Mouse (Mus musculus): ENCODE data around the gene Rcan2. TPM values are rescaled to one million over a fixed set of nuclear protein-coding genes. Genes with fewer than 3 reads are reported as not detected.
A peak's percentile ranks its signal among the peaks of the same experiment; 100 is the strongest.

Gene Rcan2
- polyA plus RNA-seq, 1 experiment from 2014 or later = 5.9 TPM

DNA sequence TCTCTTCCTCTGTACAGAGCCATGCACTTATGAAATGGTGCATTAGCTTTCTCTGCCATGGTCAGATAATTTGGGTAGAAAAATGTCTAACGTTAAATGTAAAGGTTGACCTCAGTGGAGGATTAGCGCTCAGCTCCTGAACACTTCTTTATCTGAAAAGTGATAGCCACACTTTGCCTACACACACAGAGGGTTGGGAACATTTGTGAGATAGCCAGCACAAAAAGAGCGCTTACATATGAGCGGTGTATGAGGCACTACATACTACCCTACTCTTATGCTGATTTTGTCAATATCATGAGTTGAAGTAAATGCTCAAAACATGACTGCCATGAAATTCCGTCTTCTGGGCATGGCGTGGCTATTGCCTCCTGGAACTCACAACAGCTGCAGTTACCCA, 196.9 kb downstream of the Rcan2 start:
- Histone ChIP-seq H3K4me3 (no peak overlapping the region), H3K27ac (no peak overlapping the region), H3K36me3 (no peaks in the 10 kb centered on the region), H3K27me3 (no peaks in the 10 kb centered on the region), H3K4me2 (no peak overlapping the region), H3K4me1 (no peaks in the 10 kb centered on the region), H3K9ac (no peak overlapping the region), H3K9me3 (no peaks in the 10 kb centered on the region)
- WGBS = 92% methylated on average over 6 of the region's 6 CpGs
- ATAC-seq (ENCODE audit: insufficient number of reproducible peaks, low FRiP score, low TSS enrichment, low read depth) = no peak

DNA sequence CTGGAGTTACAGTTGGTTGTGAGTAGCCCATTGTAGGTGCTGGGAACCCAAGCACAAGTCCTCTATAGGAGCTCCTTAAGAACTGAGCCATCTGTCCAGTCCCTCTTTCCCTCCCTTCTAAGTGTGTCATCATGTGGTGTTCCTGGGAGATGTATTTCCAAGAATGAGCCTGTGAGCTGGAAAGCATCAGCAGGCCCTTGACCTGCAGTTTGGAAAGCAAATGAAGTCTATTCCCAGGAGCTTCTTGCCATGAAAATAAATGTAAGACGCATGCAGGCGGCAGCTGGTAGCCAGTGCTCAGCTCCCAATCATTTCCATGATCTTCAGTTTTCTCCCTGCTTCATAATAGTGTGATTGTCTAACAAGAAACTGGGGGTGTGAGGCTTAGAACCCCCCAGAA, 203.2 kb downstream of the Rcan2 start:
- Histone ChIP-seq H3K9ac (no peak overlapping the region), H3K27ac (no peak overlapping the region), H3K9me3 (no peaks in the 10 kb centered on the region), H3K4me2 (no peak overlapping the region), H3K4me3 (no peak overlapping the region), H3K4me1 (no peaks in the 10 kb centered on the region), H3K27me3 (no peaks in the 10 kb centered on the region), H3K36me3 (no peaks in the 10 kb centered on the region)
- no peak for ATAC-seq (ENCODE audit: insufficient number of reproducible peaks, low FRiP score, low TSS enrichment, low read depth)
- 73% methylated on average over 2 of the region's 2 CpGs for WGBS

DNA sequence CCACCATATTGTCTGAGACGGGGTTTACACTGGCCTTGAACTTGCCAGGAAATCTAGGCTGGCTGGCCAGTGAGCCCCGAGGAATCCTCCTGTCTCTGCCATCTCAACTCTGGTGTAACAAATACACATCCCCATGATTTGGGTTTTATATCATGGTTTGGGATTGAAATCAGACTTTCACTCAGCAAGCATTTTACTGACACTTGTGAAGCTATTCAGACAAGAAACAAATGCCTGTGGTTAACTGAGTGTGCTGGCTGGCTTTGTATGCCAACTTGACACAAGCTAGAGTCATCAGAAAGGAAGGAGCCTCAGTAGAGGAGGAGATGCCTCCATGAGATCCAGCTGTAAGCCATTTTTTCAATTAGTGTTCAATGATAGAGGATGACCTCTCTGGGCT, 206.3 kb downstream of the Rcan2 start:
- H3K9me3 ChIP-seq = no peaks in the 10 kb centered on the region
- H3K27me3 ChIP-seq = no peaks in the 10 kb centered on the region
- no peaks in the 10 kb centered on the region for H3K36me3 ChIP-seq
- no peak for ATAC-seq (ENCODE audit: insufficient number of reproducible peaks, low FRiP score, low TSS enrichment, low read depth)
- H3K4me3 ChIP-seq = no peak overlapping the region
- 97% methylated on average over 2 of the region's 2 CpGs for WGBS
- H3K4me2 ChIP-seq = no peak overlapping the region
- no peaks in the 10 kb centered on the region for H3K4me1 ChIP-seq
- H3K27ac ChIP-seq = no peak overlapping the region
- no peak overlapping the region for H3K9ac ChIP-seq

DNA sequence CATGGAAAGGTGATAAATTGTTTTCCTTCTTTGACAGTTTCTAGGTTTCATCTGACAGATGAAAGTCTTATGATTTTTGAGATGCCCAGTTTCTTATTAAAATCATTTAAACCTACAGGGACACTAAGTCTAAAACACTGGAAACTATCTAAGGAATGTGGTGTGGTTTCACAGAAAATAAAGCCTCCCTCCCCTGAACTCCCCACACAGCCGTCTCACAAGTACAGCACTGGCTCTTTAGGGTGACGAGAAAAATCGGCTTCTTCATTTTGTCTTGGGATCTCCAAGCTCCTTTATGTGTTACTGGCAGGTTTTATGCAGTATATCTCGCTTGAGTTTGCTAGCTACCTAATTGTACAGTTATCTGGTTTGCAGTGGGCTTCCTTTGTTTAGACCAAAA, 210.8 kb downstream of the Rcan2 start:
- H3K36me3 ChIP-seq = no peaks in the 10 kb centered on the region
- no peaks in the 10 kb centered on the region for H3K9me3 ChIP-seq

DNA sequence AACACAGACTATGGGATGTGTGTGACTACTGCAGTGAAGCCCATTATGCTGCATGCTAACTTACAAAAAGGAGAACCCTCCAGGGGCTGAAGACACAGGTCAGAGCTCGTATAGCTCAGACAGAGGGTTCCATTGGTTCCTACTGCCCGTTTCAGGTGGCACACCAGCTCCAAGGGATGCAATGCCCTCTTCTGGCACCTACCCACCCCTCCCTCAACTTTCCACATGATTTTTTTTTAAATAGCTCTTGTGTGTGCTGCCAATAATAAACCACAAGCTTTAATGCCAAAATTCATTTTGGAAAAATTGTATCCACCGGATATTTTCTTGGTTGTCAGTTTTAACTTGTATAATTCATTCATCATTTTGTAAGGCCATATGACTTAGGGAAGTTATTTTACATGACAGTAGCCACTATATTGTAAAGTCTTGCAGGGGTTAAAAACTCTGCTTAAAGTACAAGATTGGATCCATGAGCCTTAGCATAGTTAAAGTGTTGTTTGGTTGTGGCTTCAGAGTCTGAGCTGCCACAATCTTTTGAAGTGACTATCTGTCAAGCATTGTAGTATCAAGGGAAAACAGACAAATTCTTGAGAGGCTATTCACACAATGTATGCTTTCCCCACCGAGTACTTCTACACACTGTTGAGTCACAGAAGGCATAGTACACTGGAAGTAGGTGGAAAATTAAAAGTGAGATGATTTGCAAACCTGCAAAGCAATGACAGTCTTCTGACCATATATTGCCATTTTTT, 212.8 kb downstream of the Rcan2 start:
- 64% methylated on average over 4 of the region's 4 CpGs for WGBS
- H3K36me3 ChIP-seq = no peaks in the 10 kb centered on the region
- no peak for ATAC-seq (ENCODE audit: insufficient number of reproducible peaks, low FRiP score, low TSS enrichment, low read depth)

More for the DNA sequence above, 210.8 kb downstream of the Rcan2 start:
- Histone ChIP-seq H3K4me3 (no peak overlapping the region), H3K4me2 (no peak overlapping the region), H3K4me1 (no peaks in the 10 kb centered on the region), H3K9ac (no peak overlapping the region), H3K27ac (no peak overlapping the region), H3K27me3 (no peaks in the 10 kb centered on the region)
- WGBS = 52% methylated on average over 4 of the region's 4 CpGs
- ATAC-seq (ENCODE audit: insufficient number of reproducible peaks, low FRiP score, low TSS enrichment, low read depth) = no peak

DNA sequence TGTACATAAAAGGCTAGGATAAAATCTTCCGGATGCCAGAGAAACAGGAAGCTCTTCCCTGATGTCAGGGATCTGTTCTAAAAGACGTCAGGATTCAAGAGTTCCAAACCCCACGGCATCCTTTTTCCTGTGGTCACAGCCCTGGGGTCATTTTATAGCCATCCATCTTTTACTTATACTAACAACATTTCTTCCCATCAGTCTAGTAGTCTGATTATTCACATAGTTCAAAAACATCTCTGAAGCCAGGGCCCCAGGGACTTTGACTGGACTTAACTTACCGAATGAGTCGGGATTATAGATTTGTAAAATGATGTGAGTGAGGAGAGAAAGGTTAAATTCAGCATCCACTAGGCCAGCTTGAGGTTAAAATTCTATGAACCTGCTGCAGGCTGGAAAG, 215.2 kb downstream of the Rcan2 start:
- WGBS = 68% methylated on average over 5 of the region's 5 CpGs
- H3K4me1 ChIP-seq = no peaks in the 10 kb centered on the region

More for the DNA sequence above, 212.8 kb downstream of the Rcan2 start:
- Histone ChIP-seq H3K4me3 (no peak overlapping the region), H3K4me2 (no peak overlapping the region), H3K4me1 (no peaks in the 10 kb centered on the region), H3K27me3 (no peaks in the 10 kb centered on the region), H3K9ac (no peak overlapping the region), H3K27ac (no peak overlapping the region), H3K9me3 (no peaks in the 10 kb centered on the region)

DNA sequence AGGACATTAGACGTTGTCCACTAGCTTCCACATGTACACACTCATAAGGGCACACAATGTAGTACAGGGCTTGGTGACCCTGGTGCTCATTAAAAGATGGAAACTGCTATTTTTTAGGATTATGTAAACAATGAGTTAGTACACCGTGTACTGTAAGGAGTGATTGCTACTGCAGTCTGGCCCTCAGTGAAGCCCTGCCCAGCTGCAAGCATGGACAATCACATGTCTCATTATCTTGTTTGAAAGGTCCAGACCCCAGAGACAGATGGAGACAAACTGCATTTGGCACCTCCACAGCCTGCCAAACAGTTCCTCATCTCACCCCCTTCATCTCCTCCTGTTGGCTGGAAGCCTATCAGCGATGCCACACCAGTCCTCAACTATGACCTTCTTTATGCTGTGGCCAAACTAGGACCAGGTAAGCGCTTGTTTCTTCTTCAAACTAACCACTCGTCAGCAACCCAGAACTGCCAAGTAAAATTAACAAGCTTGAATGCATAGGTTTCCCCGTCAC, 219.6 kb downstream of the Rcan2 start:
- H3K4me2 ChIP-seq = no peak overlapping the region
- H3K4me3 ChIP-seq = no peak overlapping the region
- H3K27me3 ChIP-seq = no peaks in the 10 kb centered on the region
- H3K36me3 ChIP-seq = no peaks in the 10 kb centered on the region
- H3K9ac ChIP-seq = no peak overlapping the region
- 72% methylated on average over 6 of the region's 6 CpGs for WGBS
- H3K27ac ChIP-seq = no peak overlapping the region
- no peak for ATAC-seq (ENCODE audit: insufficient number of reproducible peaks, low FRiP score, low TSS enrichment, low read depth)
- H3K4me1 ChIP-seq = no peaks in the 10 kb centered on the region
- H3K9me3 ChIP-seq = no peaks in the 10 kb centered on the region

More for the DNA sequence above, 215.2 kb downstream of the Rcan2 start:
- Histone ChIP-seq H3K9ac (no peak overlapping the region), H3K27me3 (no peaks in the 10 kb centered on the region), H3K4me3 (no peak overlapping the region), H3K4me2 (no peak overlapping the region), H3K9me3 (no peaks in the 10 kb centered on the region), H3K27ac (no peak overlapping the region), H3K36me3 (no peaks in the 10 kb centered on the region)
- no peak for ATAC-seq (ENCODE audit: insufficient number of reproducible peaks, low FRiP score, low TSS enrichment, low read depth)

DNA sequence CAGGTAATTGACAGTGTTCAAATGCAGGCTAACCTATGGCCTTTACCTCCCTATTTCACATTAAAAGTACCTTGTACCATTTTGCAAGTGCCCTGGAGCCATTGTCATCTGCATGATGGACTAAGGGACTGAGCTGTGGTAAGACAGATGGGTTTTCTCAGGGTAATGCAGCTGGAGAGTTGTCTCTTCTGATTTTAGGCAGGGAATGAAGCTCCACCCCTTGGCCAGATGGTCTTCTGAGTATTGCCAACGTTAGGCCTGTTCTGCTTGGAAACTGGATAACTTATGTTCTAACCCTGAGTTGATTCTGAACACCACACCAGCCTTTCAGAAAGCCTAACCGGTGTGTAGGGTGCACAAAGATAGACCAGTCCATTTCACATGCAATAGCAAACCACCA, 222.7 kb downstream of the Rcan2 start:
- ATAC-seq (ENCODE audit: insufficient number of reproducible peaks, low FRiP score, low TSS enrichment, low read depth) = no peak
- no peak overlapping the region for H3K9ac ChIP-seq
- H3K4me1 ChIP-seq = no peaks in the 10 kb centered on the region
- H3K27ac ChIP-seq = no peak overlapping the region
- H3K4me2 ChIP-seq = no peak overlapping the region
- WGBS = 57% methylated on average over 2 of the region's 2 CpGs
- H3K27me3 ChIP-seq = no peaks in the 10 kb centered on the region
- no peaks in the 10 kb centered on the region for H3K9me3 ChIP-seq
- H3K36me3 ChIP-seq = no peaks in the 10 kb centered on the region
- no peak overlapping the region for H3K4me3 ChIP-seq

DNA sequence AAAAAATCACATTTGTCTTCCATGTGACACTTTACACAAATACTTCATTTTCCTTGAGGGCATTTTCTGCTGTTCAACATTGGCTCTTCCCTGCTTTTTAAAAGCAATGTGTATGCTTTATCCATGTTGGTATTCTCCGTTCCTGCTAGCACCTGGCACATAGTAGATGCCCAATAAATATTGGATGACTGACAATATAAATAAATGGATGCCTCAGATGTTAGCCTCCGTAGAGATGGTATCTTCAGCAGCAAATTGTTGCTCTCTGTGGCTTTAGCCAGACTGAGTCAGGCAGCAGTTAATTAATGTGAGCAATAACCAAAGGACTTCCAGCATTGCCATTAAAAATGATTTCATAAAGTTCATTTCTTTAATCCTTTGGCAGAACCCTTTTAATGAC, 223.9 kb downstream of the Rcan2 start:
- Histone ChIP-seq H3K4me2 (no peak overlapping the region), H3K36me3 (no peaks in the 10 kb centered on the region), H3K4me3 (no peak overlapping the region), H3K4me1 (no peaks in the 10 kb centered on the region), H3K27me3 (no peaks in the 10 kb centered on the region), H3K9ac (no peak overlapping the region), H3K9me3 (no peaks in the 10 kb centered on the region), H3K27ac (no peak overlapping the region)
- ATAC-seq (ENCODE audit: insufficient number of reproducible peaks, low FRiP score, low TSS enrichment, low read depth) = no peak
- 63% methylated on average over 2 of the region's 2 CpGs for WGBS

DNA sequence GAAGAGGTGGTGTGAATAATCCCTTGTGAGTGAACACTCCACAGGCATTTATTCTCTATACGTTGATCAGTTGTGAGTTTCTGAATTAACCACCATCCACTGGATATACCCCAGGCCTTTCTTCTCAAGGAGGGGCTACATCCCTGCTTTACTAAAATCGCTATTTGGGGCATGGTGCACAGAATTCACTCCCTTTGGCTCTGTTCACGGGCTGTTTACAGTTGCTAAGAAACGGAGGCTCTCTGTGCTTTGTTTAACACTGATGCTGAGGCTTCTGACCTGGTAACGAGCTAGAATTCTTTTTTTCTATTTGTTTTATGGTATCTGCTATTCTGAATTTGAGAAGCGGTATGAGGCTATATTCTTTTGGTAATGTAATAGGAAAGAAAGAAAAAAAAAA, 224.8 kb downstream of the Rcan2 start:
- Histone ChIP-seq H3K4me3 (no peak overlapping the region), H3K27ac (peak overlapping the region; percentile 43; the same call in 1 of the 2 replicates), H3K4me2 (no peak overlapping the region), H3K4me1 (no peaks in the 10 kb centered on the region), H3K27me3 (no peaks in the 10 kb centered on the region), H3K36me3 (no peaks in the 10 kb centered on the region), H3K9me3 (no peaks in the 10 kb centered on the region), H3K9ac (no peak overlapping the region)
- 61% methylated on average over 6 of the region's 6 CpGs for WGBS
- ATAC-seq (ENCODE audit: insufficient number of reproducible peaks, low FRiP score, low TSS enrichment, low read depth) = no peak

DNA sequence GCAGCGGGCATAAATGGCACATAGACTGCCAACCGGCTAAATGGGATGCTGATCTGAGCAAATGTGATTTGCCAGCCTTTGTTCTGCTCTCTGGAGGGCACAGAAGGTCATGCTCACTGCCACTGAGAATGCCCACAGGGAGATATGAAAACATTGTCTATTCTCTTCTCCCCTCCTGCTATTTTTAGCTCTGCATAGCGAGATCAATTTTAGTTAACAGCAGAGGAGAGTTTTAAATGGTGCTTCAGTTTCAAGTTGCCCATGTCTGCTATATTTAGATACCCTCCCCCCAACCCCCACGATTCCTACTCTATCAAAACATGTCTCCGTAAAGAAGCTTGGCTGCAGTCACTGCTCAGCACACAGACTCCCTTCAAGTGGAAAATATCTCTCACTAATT, 225.2 kb downstream of the Rcan2 start:
- no peak overlapping the region for H3K4me2 ChIP-seq
- no peak overlapping the region for H3K4me3 ChIP-seq
- H3K36me3 ChIP-seq = no peaks in the 10 kb centered on the region
- no peaks in the 10 kb centered on the region for H3K9me3 ChIP-seq
- 37% methylated on average over 5 of the region's 5 CpGs for WGBS
- H3K27me3 ChIP-seq = no peaks in the 10 kb centered on the region
- peak overlapping the region; percentile 43; the same call in 1 of the 2 replicates for H3K27ac ChIP-seq
- no peak for ATAC-seq (ENCODE audit: insufficient number of reproducible peaks, low FRiP score, low TSS enrichment, low read depth)
- 0 out of 2 replicates have a peak, but pooled peaks cover 3% of the 10 kb centered on the region for H3K4me1 ChIP-seq
- no peak overlapping the region for H3K9ac ChIP-seq

DNA sequence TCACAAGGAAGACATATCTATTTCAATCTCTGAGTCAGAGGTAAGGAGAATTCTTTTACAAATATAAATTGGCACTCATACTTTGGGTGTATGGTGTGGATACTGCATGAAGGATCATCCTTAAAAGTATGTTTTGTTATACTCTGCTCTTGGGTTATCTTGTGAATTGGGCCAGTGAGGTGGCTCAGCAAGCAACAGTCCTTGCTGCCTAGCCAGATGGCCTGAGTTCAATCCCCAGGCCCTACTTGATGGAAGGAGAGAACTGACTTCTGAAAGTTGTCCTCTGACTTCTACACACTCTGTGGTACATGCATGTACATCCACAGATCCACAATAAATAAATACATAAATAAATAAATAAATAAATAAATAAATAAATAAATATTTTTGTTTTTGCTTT, 225.6 kb downstream of the Rcan2 start:
- no peaks in the 10 kb centered on the region for H3K36me3 ChIP-seq
- 0 out of 2 replicates have a peak, but pooled peaks cover 3% of the 10 kb centered on the region for H3K4me1 ChIP-seq
- no peak overlapping the region for H3K9ac ChIP-seq
- peak overlapping the region; percentile 43; the same call in 1 of the 2 replicates for H3K27ac ChIP-seq
- H3K4me2 ChIP-seq = no peak overlapping the region
- H3K9me3 ChIP-seq = no peaks in the 10 kb centered on the region
- no peak for ATAC-seq (ENCODE audit: insufficient number of reproducible peaks, low FRiP score, low TSS enrichment, low read depth)
- H3K4me3 ChIP-seq = no peak overlapping the region
- no peaks in the 10 kb centered on the region for H3K27me3 ChIP-seq

All from limb, embryonic 15.5 days (tissue).